Mouse (Mus musculus): ENCODE data around the gene Nolc1. TPM values are rescaled to one million over a fixed set of nuclear protein-coding genes. Genes with fewer than 3 reads are reported as not detected.

Gene Nolc1
- total and polyA plus RNA-seq, 3 experiments: 88.0 to 333 (median 96.0) TPM

DNA sequence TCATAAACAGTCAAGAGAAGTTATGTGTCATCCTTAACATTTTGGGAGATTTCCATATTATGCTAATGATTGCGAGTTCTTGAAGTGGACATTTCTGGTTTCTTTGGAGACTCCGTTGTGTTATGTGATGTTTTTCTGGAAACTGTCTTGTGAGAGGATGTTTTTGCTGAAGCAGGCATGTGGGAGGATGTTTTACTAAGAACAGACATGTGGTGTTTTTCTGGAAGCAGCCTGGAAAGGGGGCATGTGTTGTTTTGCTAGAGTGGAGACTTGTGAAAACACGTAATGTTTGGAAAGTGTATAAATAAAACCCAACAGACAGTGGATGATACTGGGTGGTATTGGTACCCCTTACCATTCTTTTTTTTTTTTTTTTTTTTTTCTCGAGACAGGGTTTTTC is 19.6 kb downstream of the Nolc1 start:
- Histone ChIP-seq H3K4me2 (ENCODE audit: insufficient read depth, low read depth, poor library complexity, severe bottlenecking) (no peak overlapping the region), H3K9me3 (replicated peaks; ENCODE audit: low read length) (peaks cover 5% of the 10 kb centered on the region), H3K27me3 (replicated peaks) (peaks cover 4% of the 10 kb centered on the region), H3K27ac (ENCODE audit: insufficient read depth, low read depth) (no peak overlapping the region), H3K36me3 (replicated peaks in 1 of 2; ENCODE audit: control insufficient read depth in 1 of 2, insufficient read depth in 1 of 2, low read length in 1 of 2) (no peaks in the 10 kb centered on the region), H3K4me3 (replicated peaks in 1 of 3; ENCODE audit: low read depth in 2 of 3, low read length in 2 of 3, poor library complexity in 1 of 3) (no peak overlapping the region), H3K4me1 (ENCODE audit: control insufficient read depth in 1 of 2, insufficient read depth in 2 of 2) (no peaks in the 10 kb centered on the region), H3K9ac (ENCODE audit: insufficient read depth, low read depth) (no peak overlapping the region), H3K79me2 (replicated peaks; ENCODE audit: control insufficient read depth, extremely low read depth, insufficient read depth, poor library complexity, severe bottlenecking) (no peaks in the 10 kb centered on the region)
- no peak for DNase-seq (ENCODE audit: extremely low read depth)
- TF ChIP-seq ZMIZ1 (IDR thresholded peaks at IDR 0.05; ENCODE audit: low read depth, low read length): no peak
- no peak for TF ChIP-seq E2F4 (IDR thresholded peaks at IDR 0.05; ENCODE audit: insufficient replicate concordance, low read depth, low read length)
- no peak for TF ChIP-seq MAX (IDR thresholded peaks at IDR 0.05; ENCODE audit: low read length)
- TF ChIP-seq TCF12 (IDR thresholded peaks at IDR 0.05; ENCODE audit: low read depth, low read length): no peak
- no peak for TF ChIP-seq ELF1 (IDR thresholded peaks at IDR 0.05; ENCODE audit: low read depth, low read length)
- no peak for TF ChIP-seq MAZ (IDR thresholded peaks at IDR 0.05; ENCODE audit: low read depth, low read length)
- TF ChIP-seq USF2 (conservative IDR thresholded peaks at IDR 0.05; ENCODE audit: low read depth, low read length): no peak
- no peak for TF ChIP-seq POLR2AphosphoS2 (IDR thresholded peaks at IDR 0.05; ENCODE audit: low read depth, low read length)
- TF ChIP-seq RCOR1 (conservative IDR thresholded peaks at IDR 0.05; ENCODE audit: low read depth, low read length): no peak
- TF ChIP-seq IRF4 (IDR thresholded peaks at IDR 0.05; ENCODE audit: low read depth, low read length): no peak
- TF ChIP-seq TBP (conservative IDR thresholded peaks at IDR 0.05; ENCODE audit: low read depth, low read length): no peak
- no peak for TF ChIP-seq POLR2A (IDR thresholded peaks at IDR 0.05; ENCODE audit: low read depth, low read length)
- TF ChIP-seq PAX5 (IDR thresholded peaks at IDR 0.05; ENCODE audit: low read length): no peak
- no peak for TF ChIP-seq GABPA (IDR thresholded peaks at IDR 0.05; ENCODE audit: insufficient replicate concordance, low read depth, low read length)
- TF ChIP-seq USF1 (IDR thresholded peaks at IDR 0.05; ENCODE audit: low read depth, low read length): no peak
- TF ChIP-seq RAD21 (IDR thresholded peaks at IDR 0.05; ENCODE audit: low read depth, low read length): no peak
- dilution Hi-C loops (cut with MboI; ENCODE audit: extremely low pct_ligation_motif_present, extremely low pct_unique_long_range_greater_than_20kb, low sequenced_read_pairs): no loop called here
- in situ Hi-C loops (cut with MboI; ENCODE audit: low pct_ligation_motif_present, low pct_unique_long_range_greater_than_20kb, low sequenced_read_pairs): no loop called here

DNA sequence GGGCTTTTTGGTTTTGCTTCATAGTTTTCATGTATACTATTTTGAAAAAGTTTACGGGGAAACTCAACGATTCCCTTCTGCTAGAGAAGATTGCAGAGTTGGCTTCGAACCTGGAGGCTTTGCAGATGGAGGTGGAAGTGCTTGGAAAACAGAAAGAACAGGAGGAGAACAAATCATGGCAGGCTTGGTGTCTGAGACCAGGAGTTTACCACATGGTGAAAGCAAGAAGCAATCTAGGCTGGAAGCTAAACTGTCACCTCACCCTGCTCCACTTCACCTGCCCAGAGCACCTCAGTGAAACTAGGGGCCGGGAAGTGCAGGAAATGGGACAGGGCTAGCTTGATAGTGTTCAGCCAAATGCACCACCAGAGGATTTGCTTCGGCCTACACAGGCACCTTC is 20.7 kb downstream of the Nolc1 start:
- Histone ChIP-seq H3K79me2 (replicated peaks; ENCODE audit: control insufficient read depth, extremely low read depth, insufficient read depth, poor library complexity, severe bottlenecking) (no peaks in the 10 kb centered on the region), H3K27ac (ENCODE audit: insufficient read depth, low read depth) (no peak overlapping the region)
- in situ Hi-C loops (cut with MboI; ENCODE audit: low pct_ligation_motif_present, low pct_unique_long_range_greater_than_20kb, low sequenced_read_pairs): no loop called here

More for the DNA sequence above, 20.7 kb downstream of the Nolc1 start:
- Histone ChIP-seq H3K4me3 (replicated peaks in 1 of 3; ENCODE audit: low read depth in 2 of 3, low read length in 2 of 3, poor library complexity in 1 of 3) (no peak overlapping the region), H3K9ac (ENCODE audit: insufficient read depth, low read depth) (no peak overlapping the region), H3K9me3 (replicated peaks; ENCODE audit: low read length) (peaks cover 5% of the 10 kb centered on the region), H3K4me2 (ENCODE audit: insufficient read depth, low read depth, poor library complexity, severe bottlenecking) (no peak overlapping the region), H3K36me3 (replicated peaks in 1 of 2; ENCODE audit: control insufficient read depth in 1 of 2, insufficient read depth in 1 of 2, low read length in 1 of 2) (no peaks in the 10 kb centered on the region), H3K27me3 (replicated peaks) (peaks cover 4% of the 10 kb centered on the region), H3K4me1 (ENCODE audit: control insufficient read depth in 1 of 2, insufficient read depth in 2 of 2) (no peaks in the 10 kb centered on the region)
- dilution Hi-C loops (cut with MboI; ENCODE audit: extremely low pct_ligation_motif_present, extremely low pct_unique_long_range_greater_than_20kb, low sequenced_read_pairs): no loop called here
- TF ChIP-seq GABPA (IDR thresholded peaks at IDR 0.05; ENCODE audit: insufficient replicate concordance, low read depth, low read length) (no peak), JUN (IDR thresholded peaks at IDR 0.05; ENCODE audit: insufficient read depth, low read depth, low read length) (no peak), CHD1 (IDR thresholded peaks at IDR 0.05; ENCODE audit: low read depth, low read length) (no peak), MAX (IDR thresholded peaks at IDR 0.05; ENCODE audit: low read length) (no peak), ZKSCAN1 (IDR thresholded peaks at IDR 0.05; ENCODE audit: borderline replicate concordance, low read depth, low read length) (no peak), RCOR1 (conservative IDR thresholded peaks at IDR 0.05; ENCODE audit: low read depth, low read length) (no peak), CHD2 (IDR thresholded peaks at IDR 0.05; ENCODE audit: low read length) (no peak)
- no peak for DNase-seq (ENCODE audit: extremely low read depth)

Data from CH12.LX (cell line).